Mouse (Mus musculus): ENCODE measurements around the gene Cga. TPM values are rescaled to one million over a fixed set of nuclear protein-coding genes. Genes with fewer than 3 reads are reported as not detected.

The Cga gene
- not detected for polyA plus RNA-seq (2015; fragmentation: Illumina TruSeq; extraction: RNeasy Lipid Tissue Mini Kit (QIAGEN cat#74804); ENCODE audit: insufficient read depth, low replicate concordance)

DNA sequence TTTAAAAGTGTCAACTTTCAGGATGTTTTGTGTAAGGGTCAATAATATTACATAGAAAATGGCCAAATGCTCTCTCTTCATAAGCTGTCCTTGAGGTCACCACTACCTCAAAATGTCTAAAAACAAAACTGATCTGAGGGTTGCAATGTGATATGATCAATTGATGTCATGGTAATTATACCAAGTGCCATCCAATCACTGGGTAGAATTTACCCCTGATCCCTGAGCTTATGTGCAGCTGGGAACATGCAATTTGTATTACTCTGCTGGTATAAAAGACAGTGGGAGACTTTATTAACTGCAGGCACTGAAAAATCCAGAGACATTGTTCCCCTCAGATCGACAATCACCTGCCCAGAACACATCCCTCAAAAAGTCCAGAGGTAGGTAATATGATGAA lies at the start of gene Cga:
Gene Cga (plus strand): TSS at position 301 of the 400 bp plus-strand sequence.

DNA sequence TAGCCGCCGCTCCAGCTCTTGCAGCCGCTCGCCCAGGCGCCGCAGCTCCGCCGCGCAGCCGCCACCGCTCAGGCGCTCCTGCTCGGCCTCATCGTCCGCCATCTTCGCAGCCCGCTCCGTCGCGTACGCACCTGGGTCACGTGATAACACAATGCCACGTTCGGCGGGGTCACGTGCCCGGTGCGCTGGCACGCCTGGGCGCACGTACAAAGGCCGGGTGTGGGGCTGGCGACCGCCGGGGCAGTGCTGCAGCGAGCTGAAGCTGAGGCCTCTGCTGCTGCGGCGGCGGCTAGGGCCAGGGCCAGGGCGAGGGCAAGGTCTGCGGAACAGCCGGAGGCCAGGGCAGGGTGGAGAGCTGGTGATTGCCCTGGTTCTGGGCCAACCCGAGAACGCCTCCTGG lies 10.8 kb upstream of the Cga start, which contains the start of gene Zfp292:
Gene Zfp292 (minus strand): TSS at position 143 of the 400 bp plus-strand sequence.

Other genes starting within 250 kb of the Cga start
- gene Slc35a1, start 206.3 kb upstream of the Cga start, polyA plus RNA-seq (2015; fragmentation: Illumina TruSeq; extraction: RNeasy Lipid Tissue Mini Kit (QIAGEN cat#74804); ENCODE audit: insufficient read depth, low replicate concordance), result 35.2 TPM
- gene Cfap206, start 163.6 kb upstream of the Cga start, polyA plus RNA-seq (2015; fragmentation: Illumina TruSeq; extraction: RNeasy Lipid Tissue Mini Kit (QIAGEN cat#74804); ENCODE audit: insufficient read depth, low replicate concordance), result not detected
- not detected for gene Gm136, start 137.5 kb upstream of the Cga start, polyA plus RNA-seq (2015; fragmentation: Illumina TruSeq; extraction: RNeasy Lipid Tissue Mini Kit (QIAGEN cat#74804); ENCODE audit: insufficient read depth, low replicate concordance)
- 36.8 TPM for gene Smim8, start 115.4 kb upstream of the Cga start, polyA plus RNA-seq (2015; fragmentation: Illumina TruSeq; extraction: RNeasy Lipid Tissue Mini Kit (QIAGEN cat#74804); ENCODE audit: insufficient read depth, low replicate concordance)
- gene Zfp292, start 10.8 kb upstream of the Cga start, polyA plus RNA-seq (2015; fragmentation: Illumina TruSeq; extraction: RNeasy Lipid Tissue Mini Kit (QIAGEN cat#74804); ENCODE audit: insufficient read depth, low replicate concordance), result 43.8 TPM

All from spleen, adult 10 weeks (tissue).